Mouse (Mus musculus) MEL-GATA-1-ER (cell line): ENCODE data around the gene Hipk1.
A peak's percentile ranks its signal among the peaks of the same experiment; 100 is the strongest.

Experiments
- DNase-seq: peaks from one replicate; pipeline ENCODE4 v3.0.0-alpha.2; 2012; ENCODE audit warnings: low read depth; ENCODE audit errors: extremely low read depth

The Hipk1 gene

GRCm38 (mm10) chr3:103746711-103747110 lies 44.7 kb downstream of the Hipk1 start:
- no peak for DNase-seq

GRCm38 (mm10) chr3:103745001-103745770 lies 46.2 kb downstream of the Hipk1 start:
- DNase-seq = peak; percentile 80

- no peak for DNase-seq
Measured at GRCm38 (mm10) chr3:103743208-103743607, 48.2 kb downstream of the Hipk1 start.

GRCm38 (mm10) chr3:103740342-103740741 lies 51.0 kb downstream of the Hipk1 start:
- no peak for DNase-seq

- DNase-seq = no peak
Measured at GRCm38 (mm10) chr3:103739329-103739728, 52.0 kb downstream of the Hipk1 start, which contains the start of gene Gm10964. TSS of gene Gm10964 (plus strand) at chr3:103739366.

- DNase-seq = peak; percentile 78
Measured at GRCm38 (mm10) chr3:103737778-103738571, 53.4 kb downstream of the Hipk1 start, which contains the start of gene Olfml3. TSS of gene Olfml3 (minus strand) at chr3:103738001.

- no peak for DNase-seq
Measured at GRCm38 (mm10) chr3:103737061-103737754, 54.2 kb downstream of the Hipk1 start.

GRCm38 (mm10) chr3:103735776-103736600 lies 55.4 kb downstream of the Hipk1 start:
- DNase-seq = no peak

GRCm38 (mm10) chr3:103734696-103735519 lies 56.5 kb downstream of the Hipk1 start:
- no peak for DNase-seq

- DNase-seq = no peak
Measured at GRCm38 (mm10) chr3:103733799-103734695, 57.3 kb downstream of the Hipk1 start.

- DNase-seq = no peak
Measured at GRCm38 (mm10) chr3:103733176-103733575, 58.2 kb downstream of the Hipk1 start.

- DNase-seq = no peak
Measured at GRCm38 (mm10) chr3:103732116-103732515, 59.2 kb downstream of the Hipk1 start.

- no peak for DNase-seq
Measured at GRCm38 (mm10) chr3:103729850-103730249, 61.5 kb downstream of the Hipk1 start.

GRCm38 (mm10) chr3:103727813-103728326 lies 63.5 kb downstream of the Hipk1 start:
- DNase-seq = no peak

GRCm38 (mm10) chr3:103726642-103727041 lies 64.7 kb downstream of the Hipk1 start:
- no peak for DNase-seq

GRCm38 (mm10) chr3:103724137-103724536 lies 67.2 kb downstream of the Hipk1 start:
- DNase-seq = peak; percentile 63

- DNase-seq = no peak
Measured at GRCm38 (mm10) chr3:103718728-103719127, 72.6 kb downstream of the Hipk1 start.
